Mouse (Mus musculus): Measurements from ENCODE around the gene Calhm2.

- TF ChIP-seq CTCF (conservative IDR thresholded peaks at IDR 0.05; ENCODE audit: low read length) (no peak), NANOG (IDR thresholded peaks at IDR 0.05; ENCODE audit: borderline replicate concordance, low read length) (no peak)
These were observed 4.3 kb upstream of the Calhm2 start for GRCm38 (mm10) chr19:47142438-47142837.
